Mouse (Mus musculus) testis, postnatal 10 days (tissue): ENCODE results near the gene Pln.

Experiments
- DNase-seq: peaks from one replicate; pipeline ENCODE4 v3.0.0; 2021; ENCODE audit warnings: low spot score

Pln gene

GRCm38 (mm10) chr10:53367265-53367664, 29.8 kb downstream of the Pln start:
- no peak for DNase-seq

GRCm38 (mm10) chr10:53373885-53374578, 36.6 kb downstream of the Pln start:
- no peak for DNase-seq

- DNase-seq: no peak
These were observed 39.6 kb downstream of the Pln start for GRCm38 (mm10) chr10:53377096-53377495.

- no peak for DNase-seq
These were observed 40.8 kb downstream of the Pln start for GRCm38 (mm10) chr10:53378296-53378695.

- peak; percentile 61 for DNase-seq
These were observed 41.7 kb downstream of the Pln start for GRCm38 (mm10) chr10:53378981-53379708.

GRCm38 (mm10) chr10:53379709-53380106, 42.2 kb downstream of the Pln start, which contains the start of gene Cep85l:
Cep85l (minus strand) TSS chr10:53379947.
- peak; percentile 92 for DNase-seq

GRCm38 (mm10) chr10:53382696-53383365, 45.4 kb downstream of the Pln start:
- no peak for DNase-seq

- no peak for DNase-seq
These were observed 47.4 kb downstream of the Pln start for GRCm38 (mm10) chr10:53384896-53385295.

GRCm38 (mm10) chr10:53385438-53385837, 48.0 kb downstream of the Pln start:
- DNase-seq: no peak

GRCm38 (mm10) chr10:53388227-53388920, 50.9 kb downstream of the Pln start:
- no peak for DNase-seq

GRCm38 (mm10) chr10:53394923-53395629, 57.6 kb downstream of the Pln start:
- DNase-seq: no peak
